Mouse (Mus musculus) spleen, postnatal 36 days (tissue): ENCODE measurements around the gene Gm20388.

Source experiments
- DNase-seq, 2 experiments: peaks; one replicate each; pipeline ENCODE4 v3.0.0; 2022; ENCODE audit warnings: low spot score in 2 of 2, mixed read lengths in 1 of 2

Gm20388 gene

DNA sequence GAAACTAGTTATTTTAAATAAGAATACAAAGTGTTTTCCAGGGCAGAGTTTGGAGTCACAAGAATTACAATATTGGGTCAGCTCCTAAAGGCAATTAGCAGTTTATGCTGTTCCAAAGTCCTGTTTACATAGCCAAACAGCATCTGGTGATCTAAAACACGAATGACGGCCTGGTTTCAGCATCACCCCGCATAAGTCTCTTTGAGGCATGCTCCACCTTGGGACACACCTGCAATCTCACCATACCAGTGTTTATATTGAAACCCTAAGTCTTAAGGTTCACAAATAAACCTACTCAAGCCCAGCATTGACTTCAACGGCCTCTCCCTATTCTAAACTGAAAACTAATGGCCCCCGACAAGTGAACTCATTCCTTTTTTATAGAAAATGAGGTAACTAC, 3049.7 kb downstream of the Gm20388 start:
- DNase-seq: no peak

- DNase-seq: peak in 1 of 2 experiments; percentile 43
Observed at GRCm38 (mm10) chr8:122960932-122961331, 3050.3 kb downstream of the Gm20388 start.

DNA sequence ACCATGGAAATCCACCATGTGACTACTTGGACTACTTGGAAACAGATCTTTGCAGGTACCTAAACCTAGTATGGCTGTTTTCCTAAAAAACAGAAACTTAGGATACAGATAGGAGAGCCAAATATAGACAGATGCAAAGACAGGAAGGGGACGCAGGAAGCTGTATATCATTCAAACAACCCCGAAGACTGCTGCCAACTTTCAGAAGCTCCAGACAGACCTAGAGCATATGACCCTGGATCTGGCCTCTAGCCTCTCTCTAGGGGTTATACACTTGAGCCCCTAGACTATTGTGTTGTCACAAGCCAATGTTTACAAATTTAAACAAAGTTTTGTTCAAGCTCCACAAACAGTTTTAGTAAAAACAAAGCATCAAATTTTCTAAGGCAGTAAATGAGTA, 3050.8 kb downstream of the Gm20388 start:
- DNase-seq: no peak

GRCm38 (mm10) chr8:122962046-122962445, 3051.4 kb downstream of the Gm20388 start:
- no peak for DNase-seq

DNA sequence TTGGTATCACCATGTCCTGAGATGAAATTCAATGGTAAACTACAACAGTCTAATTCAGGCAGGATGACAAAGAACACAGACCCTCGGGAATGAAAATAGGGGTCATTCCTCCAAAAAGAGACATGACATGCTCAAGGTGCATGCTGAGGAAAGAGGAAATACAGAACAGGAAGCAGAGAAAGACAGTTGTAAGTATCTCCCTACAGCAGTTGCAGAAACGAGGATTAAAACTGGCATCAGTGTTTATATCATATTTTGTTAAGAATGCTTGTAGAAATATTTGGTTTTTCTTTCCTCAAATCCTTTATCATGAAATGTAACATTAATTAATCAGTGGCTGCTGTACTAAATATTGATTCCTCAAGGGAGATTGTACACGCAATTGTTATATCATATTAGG, 3056.0 kb downstream of the Gm20388 start:
- no peak for DNase-seq

DNA sequence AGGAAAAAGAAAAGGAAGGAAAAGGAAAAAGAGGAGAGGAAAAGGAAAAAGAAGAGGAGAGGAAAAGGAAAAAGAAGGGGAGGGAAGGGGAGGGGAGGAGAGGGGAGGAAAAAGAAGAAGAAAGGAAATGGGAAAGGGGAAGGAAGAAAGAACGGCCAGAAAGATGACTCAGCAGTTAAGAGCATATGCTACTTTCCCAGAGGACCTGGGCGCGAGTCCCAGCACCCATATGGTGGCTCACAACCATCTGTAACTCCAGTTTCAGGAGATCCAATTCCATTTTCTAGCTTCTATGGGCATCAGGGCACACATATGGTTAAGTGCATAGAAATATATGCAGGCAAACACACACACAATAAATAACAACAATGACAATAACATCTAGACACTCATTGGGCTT, 3057.5 kb downstream of the Gm20388 start:
- DNase-seq: no peak

- no peak for DNase-seq
Observed at GRCm38 (mm10) chr8:122969964-122970620, 3059.5 kb downstream of the Gm20388 start.

GRCm38 (mm10) chr8:122976046-122976445, 3065.4 kb downstream of the Gm20388 start:
- no peak for DNase-seq

GRCm38 (mm10) chr8:122979424-122979823, 3068.8 kb downstream of the Gm20388 start:
- no peak for DNase-seq

GRCm38 (mm10) chr8:122979865-122980509, 3069.3 kb downstream of the Gm20388 start:
- no peak for DNase-seq

GRCm38 (mm10) chr8:122981646-122982045, 3071.0 kb downstream of the Gm20388 start:
- DNase-seq: no peak

- DNase-seq: peak; percentile 24 to 32
Observed at GRCm38 (mm10) chr8:122983178-122983942, 3072.7 kb downstream of the Gm20388 start.

GRCm38 (mm10) chr8:122984175-122984574, 3073.5 kb downstream of the Gm20388 start:
- DNase-seq: no peak

GRCm38 (mm10) chr8:122986501-122987184, 3076.0 kb downstream of the Gm20388 start:
- peak; percentile 27 to 51 for DNase-seq

DNA sequence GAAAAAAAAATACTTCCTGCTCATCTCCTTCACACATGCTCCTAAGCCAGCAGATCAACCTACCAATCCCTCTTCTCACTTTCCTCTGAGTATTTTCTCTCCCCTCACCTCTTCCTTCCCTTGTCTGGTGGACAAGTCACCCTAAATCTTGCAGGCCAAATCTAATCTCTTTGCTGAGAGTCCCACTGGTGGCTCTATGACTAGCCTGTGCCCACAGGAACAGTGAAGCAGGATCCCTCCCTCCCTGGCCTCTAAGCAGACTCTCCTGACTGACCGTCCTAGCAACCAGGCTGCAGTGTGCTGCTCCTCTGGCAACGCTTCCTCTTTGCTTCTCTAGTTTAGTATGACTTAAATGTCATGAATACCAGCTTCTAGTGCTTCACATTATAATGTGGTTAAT, 3076.6 kb downstream of the Gm20388 start:
- DNase-seq: no peak

GRCm38 (mm10) chr8:122988955-122989354, 3078.3 kb downstream of the Gm20388 start:
- no peak for DNase-seq

- no peak for DNase-seq
Observed at GRCm38 (mm10) chr8:122989976-122990375, 3079.3 kb downstream of the Gm20388 start.

- DNase-seq: no peak
Observed at GRCm38 (mm10) chr8:122991368-122991767, 3080.7 kb downstream of the Gm20388 start.

- no peak for DNase-seq
Observed at GRCm38 (mm10) chr8:122992296-122992695, 3081.7 kb downstream of the Gm20388 start.

GRCm38 (mm10) chr8:122993031-122993430, 3082.4 kb downstream of the Gm20388 start:
- no peak for DNase-seq

GRCm38 (mm10) chr8:122993740-122994139, 3083.1 kb downstream of the Gm20388 start:
- DNase-seq: no peak

- DNase-seq: no peak
Observed at GRCm38 (mm10) chr8:122997963-122998362, 3087.3 kb downstream of the Gm20388 start.
